Mouse (Mus musculus) ES-Bruce4 (cell line): ENCODE data around the gene Sgcd.

Experiments
- CTCF ChIP-seq: IDR thresholded peaks from one replicate; pipeline ENCODE4 v1.8.1; 2011; ENCODE audit warnings: low read depth, low read length
- POLR2A ChIP-seq: IDR thresholded peaks from one replicate; pipeline ENCODE4 v1.8.1; 2011; ENCODE audit warnings: low read length; ENCODE audit not compliant: insufficient read depth

DNA sequence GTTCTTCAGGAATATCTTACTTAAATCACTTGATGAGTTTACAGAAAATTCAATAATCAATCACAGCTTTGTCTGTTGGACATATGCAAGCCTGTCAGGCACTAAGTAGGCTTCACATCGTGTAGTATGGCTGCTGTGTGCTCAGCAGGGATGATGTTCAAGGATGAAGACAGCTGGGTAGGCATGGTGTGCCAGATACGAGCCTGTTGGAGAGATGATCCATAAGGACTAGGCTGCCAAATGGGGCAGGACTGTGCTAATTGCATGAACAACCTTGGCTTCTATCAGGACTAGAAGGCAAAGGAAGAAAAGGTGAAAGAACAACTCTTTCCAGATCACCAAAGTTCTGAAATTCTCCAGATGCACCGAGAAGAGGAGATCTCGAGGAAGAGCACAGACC is 939.0 kb downstream of the Sgcd start:
- no peak for TF ChIP-seq CTCF
- TF ChIP-seq POLR2A: no peak
